Mouse (Mus musculus) neural tube, embryonic 12.5 days (tissue): ENCODE measurements around the gene Wnt1. TPM values are rescaled to one million over a fixed set of nuclear protein-coding genes. Genes with fewer than 3 reads are reported as not detected.

ENCODE experiments used
- ATAC-seq: fragments of 200-750 bp; cut with Nextera tagmentation; 2 replicates; pipeline ENCODE4 v1.8.0; 2017; ENCODE audit warnings: low read depth, mild to moderate bottlenecking, moderate TSS enrichment, moderate library complexity; ENCODE audit not compliant: low FRiP score
- H3K27ac ChIP-seq: fragments of 300-500 bp; sonication (generic); 2 replicates; pipeline ENCODE4 v1.5.1; 2016
- H3K27me3 ChIP-seq: fragments of 300-500 bp; sonication (generic); replicated peaks from 2 replicates; pipeline ENCODE4 v1.6.1; 2016; ENCODE audit warnings: mild to moderate bottlenecking
- H3K36me3 ChIP-seq: fragments of 300-500 bp; sonication (generic); 2 replicates; pipeline ENCODE4 v1.6.1; 2016; ENCODE audit warnings: mild to moderate bottlenecking
- H3K4me1 ChIP-seq: fragments of 300-500 bp; sonication (generic); 2 replicates; pipeline ENCODE4 v1.6.1; 2016
- H3K4me2 ChIP-seq: fragments of 300-500 bp; sonication (generic); replicated peaks from 2 replicates; pipeline ENCODE4 v1.6.1; 2016; ENCODE audit warnings: mild to moderate bottlenecking
- H3K4me3 ChIP-seq: fragments of 300-500 bp; sonication (generic); 2 replicates; pipeline ENCODE4 v1.5.1; 2016
- H3K9ac ChIP-seq: fragments of 300-500 bp; sonication (generic); 2 replicates; pipeline ENCODE4 v1.6.1; 2016; ENCODE audit warnings: mild to moderate bottlenecking
- H3K9me3 ChIP-seq: fragments of 300-500 bp; sonication (generic); 2 replicates; pipeline ENCODE4 v1.6.1; 2016; ENCODE audit warnings: mild to moderate bottlenecking
- WGBS: fragments of 180-500 bp; shearing (Covaris S2); methylation state at CpG from one replicate; pipeline ENCODE4 v1.1.7; 2016; 5-methylcytosine and 5-hydroxymethylcytosine counted together
- polyA plus RNA-seq: library from polyadenylated mRNA; unstranded; fragments of >200 nt; fragmentation: Nextera tagmentation; extraction: Ambion mirVana; gene quantifications from 2 replicates; pipeline ENCODE4 v1.2.1, GENCODE M21; 2016

Wnt1 gene
- polyA plus RNA-seq, 1 experiment from 2014 or later = 12.3 TPM

DNA sequence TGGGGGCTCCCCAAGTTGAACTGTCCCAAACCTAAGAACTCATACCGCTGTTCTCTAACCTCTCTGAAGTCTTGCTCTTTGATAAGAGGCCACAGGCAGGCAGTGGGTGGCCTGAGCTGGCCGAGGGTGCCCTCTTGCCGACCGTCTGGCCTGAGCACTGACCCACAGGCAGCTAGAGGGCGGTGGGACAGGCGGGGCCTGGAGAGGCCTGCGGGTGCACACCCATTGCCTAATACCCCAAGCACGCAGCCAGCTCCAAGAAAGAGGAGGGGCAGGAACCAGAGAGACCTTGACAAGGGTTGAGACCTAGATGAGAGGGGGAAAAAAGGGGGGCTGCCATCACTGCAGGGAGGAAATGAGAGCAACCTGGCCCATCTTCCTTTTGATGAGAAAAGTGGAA, 9.6 kb upstream of the Wnt1 start:
- Histone ChIP-seq H3K4me3 (no peak overlapping the region), H3K27ac (no peak overlapping the region), H3K36me3 (no peaks in the 10 kb centered on the region), H3K9me3 (no peaks in the 10 kb centered on the region), H3K4me2 (no peak overlapping the region), H3K9ac (no peak overlapping the region), H3K27me3 (peaks cover 82% of the 10 kb centered on the region), H3K4me1 (peaks cover 37% of the 10 kb centered on the region)
- ATAC-seq = no peak
- WGBS = 5% methylated on average over 8 of the region's 8 CpGs

DNA sequence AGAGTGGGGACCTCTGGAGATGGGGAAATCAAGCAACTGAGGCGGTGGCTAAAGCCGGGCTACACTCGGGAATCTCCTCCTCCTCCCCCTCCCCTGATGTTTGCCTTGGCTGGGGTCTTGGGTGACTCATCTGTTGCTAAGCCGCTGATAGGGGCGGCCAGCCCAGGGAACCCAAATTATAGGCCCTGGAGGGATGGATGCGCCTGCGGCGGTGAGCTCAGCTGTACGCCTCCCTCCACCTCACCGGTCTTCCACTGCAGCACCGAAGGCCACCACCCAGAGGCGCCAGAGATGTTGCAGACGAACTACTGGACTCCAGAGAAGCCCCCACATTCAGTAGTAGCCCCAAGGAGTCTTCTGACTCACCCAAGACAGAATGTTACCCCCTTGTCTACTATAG, 9.1 kb upstream of the Wnt1 start:
- no peaks in the 10 kb centered on the region for H3K36me3 ChIP-seq
- H3K4me3 ChIP-seq = no peak overlapping the region
- H3K27ac ChIP-seq = no peak overlapping the region
- ATAC-seq = no peak
- H3K4me2 ChIP-seq = no peak overlapping the region
- WGBS = 3% methylated on average over 13 of the region's 13 CpGs
- no peak overlapping the region for H3K9ac ChIP-seq
- no peaks in the 10 kb centered on the region for H3K9me3 ChIP-seq
- H3K27me3 ChIP-seq = peaks cover 81% of the 10 kb centered on the region
- H3K4me1 ChIP-seq = peaks cover 37% of the 10 kb centered on the region

DNA sequence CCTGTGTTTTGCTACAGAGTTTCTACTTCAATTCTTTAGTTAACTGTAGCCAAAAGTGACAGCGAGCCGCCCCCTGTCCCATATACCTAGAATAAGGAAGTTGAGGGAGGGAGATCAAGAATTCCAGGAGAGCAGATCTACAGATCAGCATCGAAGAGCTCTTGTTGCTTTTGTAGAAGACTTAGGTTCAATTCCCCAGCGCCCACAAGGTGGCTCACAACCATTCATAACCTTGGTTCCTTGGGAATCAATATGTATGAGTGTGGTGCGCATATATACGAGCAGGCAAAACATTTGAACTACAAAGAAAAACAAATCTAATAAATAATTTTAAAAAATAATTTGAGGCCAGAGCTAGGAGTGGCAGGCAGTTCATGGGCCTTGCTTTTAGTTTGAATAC, 8.5 kb upstream of the Wnt1 start:
- no peak overlapping the region for H3K4me3 ChIP-seq
- WGBS = 21% methylated on average over 6 of the region's 6 CpGs
- H3K36me3 ChIP-seq = no peaks in the 10 kb centered on the region
- no peak overlapping the region for H3K4me2 ChIP-seq
- no peak overlapping the region for H3K9ac ChIP-seq
- H3K9me3 ChIP-seq = 0 out of 2 replicates have a peak, but pooled peaks cover 3% of the 10 kb centered on the region
- H3K4me1 ChIP-seq = peaks cover 32% of the 10 kb centered on the region
- peaks cover 80% of the 10 kb centered on the region for H3K27me3 ChIP-seq
- no peak overlapping the region for H3K27ac ChIP-seq
- no peak for ATAC-seq

DNA sequence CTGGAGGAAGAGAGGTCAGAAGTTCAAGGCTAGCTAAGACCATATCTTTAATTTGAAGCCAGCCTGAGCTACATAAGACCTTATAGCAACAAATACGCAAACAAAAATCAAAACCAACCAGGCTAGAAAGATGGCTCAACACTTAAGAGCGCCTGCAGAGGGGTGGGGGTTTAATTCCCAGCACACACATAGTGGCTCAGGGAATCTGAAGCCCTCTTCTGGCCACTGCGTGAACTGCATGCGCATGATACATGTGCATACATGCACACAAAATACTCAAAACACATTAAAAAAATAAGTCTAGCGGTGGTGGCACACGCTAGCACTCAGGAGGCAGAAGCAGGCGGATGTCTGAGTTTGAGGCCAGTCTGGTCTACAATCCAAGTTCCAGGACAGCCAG, 3.9 kb upstream of the Wnt1 start:
- Histone ChIP-seq H3K4me3 (no peak overlapping the region), H3K4me1 (peaks cover 8% of the 10 kb centered on the region), H3K9ac (no peak overlapping the region), H3K36me3 (no peaks in the 10 kb centered on the region), H3K4me2 (no peak overlapping the region), H3K27ac (no peak overlapping the region), H3K27me3 (peaks cover 76% of the 10 kb centered on the region), H3K9me3 (0 out of 2 replicates have a peak, but pooled peaks cover 3% of the 10 kb centered on the region)
- WGBS = 41% methylated on average over 7 of the region's 7 CpGs
- no peak for ATAC-seq

DNA sequence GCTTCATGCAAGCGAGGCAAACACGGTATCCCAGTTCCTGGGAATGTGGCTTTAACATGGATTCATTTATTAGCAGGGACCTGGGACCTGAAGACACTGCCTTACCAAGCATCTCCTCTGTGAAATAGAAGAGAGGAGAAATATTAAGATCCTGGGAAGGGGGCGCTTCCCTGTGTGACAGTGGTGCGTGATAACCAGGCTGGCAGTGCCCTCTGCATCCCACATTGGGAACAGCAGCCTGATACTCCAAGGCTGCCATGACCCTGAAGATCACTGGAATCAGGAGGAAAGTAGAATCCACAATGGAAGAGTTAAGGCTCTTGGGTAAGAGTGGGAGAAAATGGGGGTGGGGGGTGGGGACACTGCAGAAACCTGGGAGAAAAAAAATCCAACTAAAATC, 1.7 kb upstream of the Wnt1 start:
- no peak for ATAC-seq
- Histone ChIP-seq H3K4me3 (no peak overlapping the region), H3K27me3 (peaks cover 76% of the 10 kb centered on the region), H3K9me3 (0 out of 2 replicates have a peak, but pooled peaks cover 3% of the 10 kb centered on the region), H3K4me1 (peaks cover 20% of the 10 kb centered on the region), H3K4me2 (no peak overlapping the region), H3K27ac (no peak overlapping the region), H3K9ac (no peak overlapping the region), H3K36me3 (no peaks in the 10 kb centered on the region)
- WGBS = 34% methylated on average over 4 of the region's 4 CpGs

DNA sequence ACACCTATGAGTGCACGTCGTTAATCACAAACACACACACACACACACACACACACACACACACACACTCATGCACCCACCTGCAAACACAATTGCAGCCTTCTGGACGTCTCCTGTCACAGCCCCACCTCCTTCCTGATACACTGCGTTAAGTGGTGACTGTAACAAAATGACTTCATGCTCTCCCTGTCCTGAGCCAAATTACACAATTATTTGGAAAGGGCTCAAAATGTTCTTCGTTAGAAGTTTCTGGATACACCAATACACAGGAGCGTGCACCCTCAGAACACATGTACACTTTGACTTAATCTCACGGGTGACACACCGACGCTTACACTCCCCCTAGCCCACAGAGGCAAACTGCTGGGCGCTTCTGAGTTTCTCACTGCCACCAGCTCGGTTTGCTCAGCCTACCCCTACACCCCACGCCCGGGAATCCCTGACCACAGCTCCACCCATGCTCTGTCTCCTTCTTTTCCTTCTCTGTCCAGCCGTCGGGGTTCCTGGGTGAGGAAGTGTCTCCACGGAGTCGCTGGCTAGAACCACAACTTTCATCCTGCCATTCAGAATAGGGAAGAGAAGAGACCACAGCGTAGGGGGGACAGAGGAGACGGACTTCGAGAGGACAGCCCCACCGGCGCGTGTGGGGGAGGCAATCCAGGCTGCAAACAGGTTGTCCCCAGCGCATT, 541 bp upstream of the Wnt1 start:
- 0 out of 2 replicates have a peak overlapping the region, but pooled peaks have one; percentile 29 for H3K9ac ChIP-seq
- peak overlapping the region; percentile 37 for H3K4me2 ChIP-seq
- H3K4me3 ChIP-seq = peak overlapping the region; percentile 16; the same call in 1 of the 2 replicates
- 0 out of 2 replicates have a peak, but pooled peaks cover 3% of the 10 kb centered on the region for H3K9me3 ChIP-seq
- no peak overlapping the region for H3K27ac ChIP-seq
- H3K4me1 ChIP-seq = peaks cover 25% of the 10 kb centered on the region
- no peaks in the 10 kb centered on the region for H3K36me3 ChIP-seq
- ATAC-seq = no peak
- 9% methylated on average over 24 of the region's 24 CpGs for WGBS
- H3K27me3 ChIP-seq = peaks cover 87% of the 10 kb centered on the region

DNA sequence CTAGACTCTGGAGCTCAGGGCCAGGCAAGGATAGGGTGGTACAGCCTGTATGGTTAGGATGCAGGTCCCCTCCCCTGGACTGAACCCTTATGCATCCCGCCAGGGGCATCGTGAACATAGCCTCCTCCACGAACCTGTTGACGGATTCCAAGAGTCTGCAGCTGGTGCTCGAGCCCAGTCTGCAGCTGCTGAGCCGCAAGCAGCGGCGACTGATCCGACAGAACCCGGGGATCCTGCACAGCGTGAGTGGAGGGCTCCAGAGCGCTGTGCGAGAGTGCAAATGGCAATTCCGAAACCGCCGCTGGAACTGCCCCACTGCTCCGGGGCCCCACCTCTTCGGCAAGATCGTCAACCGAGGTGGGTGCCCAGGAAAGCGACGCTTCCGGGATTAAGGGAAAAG, 1.1 kb downstream of the Wnt1 start:
- Histone ChIP-seq H3K4me1 (peaks cover 25% of the 10 kb centered on the region), H3K27ac (no peak overlapping the region), H3K9ac (no peak overlapping the region), H3K9me3 (0 out of 2 replicates have a peak, but pooled peaks cover 1% of the 10 kb centered on the region), H3K27me3 (peaks cover 95% of the 10 kb centered on the region), H3K4me3 (peak overlapping the region; percentile 18; the same call in 1 of the 2 replicates), H3K4me2 (peak overlapping the region; percentile 53), H3K36me3 (no peaks in the 10 kb centered on the region)
- WGBS = 1% methylated on average over 23 of the region's 23 CpGs
- ATAC-seq = no peak

DNA sequence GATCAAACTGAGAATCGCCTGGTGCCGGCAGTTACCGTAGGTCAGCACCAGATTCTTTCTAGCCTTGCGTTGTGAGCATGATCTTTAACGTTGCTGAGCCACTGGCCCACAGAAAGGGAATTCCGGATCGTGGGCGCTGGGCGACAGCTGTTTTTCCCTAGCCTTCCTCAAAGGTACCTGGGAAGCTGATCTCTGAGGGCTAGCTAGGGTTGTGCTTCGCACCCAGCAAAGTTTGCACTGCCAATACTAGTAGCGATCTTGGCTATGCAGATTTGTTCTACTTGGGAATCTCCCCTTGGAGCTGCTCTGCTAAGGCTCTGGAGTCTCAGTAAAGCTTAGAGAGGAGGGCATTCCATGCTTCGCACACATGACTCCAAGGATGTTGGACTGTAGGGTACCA, 1.6 kb downstream of the Wnt1 start:
- no peaks in the 10 kb centered on the region for H3K36me3 ChIP-seq

DNA sequence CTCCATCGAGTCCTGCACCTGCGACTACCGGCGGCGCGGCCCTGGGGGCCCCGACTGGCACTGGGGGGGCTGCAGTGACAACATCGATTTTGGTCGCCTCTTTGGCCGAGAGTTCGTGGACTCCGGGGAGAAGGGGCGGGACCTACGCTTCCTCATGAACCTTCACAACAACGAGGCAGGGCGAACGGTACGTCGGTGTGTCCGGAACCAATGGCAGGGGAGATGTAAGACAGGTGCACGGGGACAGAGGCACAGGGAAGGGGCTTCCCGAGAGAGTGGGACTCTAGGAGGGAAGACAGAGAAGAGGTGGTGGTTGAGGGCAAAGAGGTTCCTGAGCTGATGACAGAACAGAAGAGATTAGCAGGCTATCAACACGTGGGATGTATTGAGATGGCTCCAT, 2.1 kb downstream of the Wnt1 start:
- Histone ChIP-seq H3K4me1 (peaks cover 32% of the 10 kb centered on the region), H3K4me3 (0 out of 2 replicates have a peak overlapping the region, but pooled peaks have one; percentile 14), H3K9me3 (no peaks in the 10 kb centered on the region), H3K27ac (no peak overlapping the region), H3K9ac (no peak overlapping the region), H3K27me3 (peaks cover 98% of the 10 kb centered on the region), H3K36me3 (no peaks in the 10 kb centered on the region), H3K4me2 (peak overlapping the region; percentile 53)
- 1% methylated on average over 23 of the region's 23 CpGs for WGBS
- ATAC-seq = no peak

More for the DNA sequence above, 1.6 kb downstream of the Wnt1 start:
- H3K9ac ChIP-seq = no peak overlapping the region
- H3K27ac ChIP-seq = no peak overlapping the region
- peak overlapping the region; percentile 18; the same call in 1 of the 2 replicates for H3K4me3 ChIP-seq
- H3K27me3 ChIP-seq = peaks cover 97% of the 10 kb centered on the region
- no peaks in the 10 kb centered on the region for H3K9me3 ChIP-seq
- no peak for ATAC-seq
- 1% methylated on average over 12 of the region's 12 CpGs for WGBS
- peaks cover 27% of the 10 kb centered on the region for H3K4me1 ChIP-seq
- peak overlapping the region; percentile 53 for H3K4me2 ChIP-seq

DNA sequence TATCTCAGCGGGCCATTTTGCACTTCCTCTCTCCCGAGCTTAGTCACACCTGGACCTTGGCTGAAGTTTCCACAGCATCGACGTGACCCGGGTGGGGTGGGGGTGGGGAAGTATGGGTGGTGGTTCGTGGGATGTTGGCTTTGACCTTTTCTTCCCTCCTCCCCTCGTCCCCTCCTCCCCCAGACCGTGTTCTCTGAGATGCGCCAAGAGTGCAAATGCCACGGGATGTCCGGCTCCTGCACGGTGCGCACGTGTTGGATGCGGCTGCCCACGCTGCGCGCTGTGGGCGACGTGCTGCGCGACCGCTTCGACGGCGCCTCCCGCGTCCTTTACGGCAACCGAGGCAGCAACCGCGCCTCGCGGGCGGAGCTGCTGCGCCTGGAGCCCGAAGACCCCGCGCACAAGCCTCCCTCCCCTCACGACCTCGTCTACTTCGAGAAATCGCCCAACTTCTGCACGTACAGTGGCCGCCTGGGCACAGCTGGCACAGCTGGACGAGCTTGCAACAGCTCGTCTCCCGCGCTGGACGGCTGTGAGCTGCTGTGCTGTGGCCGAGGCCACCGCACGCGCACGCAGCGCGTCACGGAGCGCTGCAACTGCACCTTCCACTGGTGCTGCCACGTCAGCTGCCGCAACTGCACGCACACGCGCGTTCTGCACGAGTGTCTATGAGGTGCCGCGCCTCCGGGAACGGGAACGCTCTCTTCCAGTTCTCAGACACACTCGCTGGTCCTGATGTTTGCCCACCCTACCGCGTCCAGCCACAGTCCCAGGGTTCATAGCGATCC, 2.8 kb downstream of the Wnt1 start:
- ATAC-seq = no peak
- H3K4me3 ChIP-seq = peak overlapping the region; percentile 28
- H3K27me3 ChIP-seq = peaks cover 100% of the 10 kb centered on the region
- under 1% methylated on average over 75 of the region's 75 CpGs for WGBS
- no peaks in the 10 kb centered on the region for H3K9me3 ChIP-seq
- peak overlapping the region; percentile 26; the same call in 1 of the 2 replicates for H3K9ac ChIP-seq
- peak overlapping the region; percentile 53 for H3K4me2 ChIP-seq
- H3K27ac ChIP-seq = no peak overlapping the region
- H3K4me1 ChIP-seq = peaks cover 38% of the 10 kb centered on the region
- no peaks in the 10 kb centered on the region for H3K36me3 ChIP-seq

DNA sequence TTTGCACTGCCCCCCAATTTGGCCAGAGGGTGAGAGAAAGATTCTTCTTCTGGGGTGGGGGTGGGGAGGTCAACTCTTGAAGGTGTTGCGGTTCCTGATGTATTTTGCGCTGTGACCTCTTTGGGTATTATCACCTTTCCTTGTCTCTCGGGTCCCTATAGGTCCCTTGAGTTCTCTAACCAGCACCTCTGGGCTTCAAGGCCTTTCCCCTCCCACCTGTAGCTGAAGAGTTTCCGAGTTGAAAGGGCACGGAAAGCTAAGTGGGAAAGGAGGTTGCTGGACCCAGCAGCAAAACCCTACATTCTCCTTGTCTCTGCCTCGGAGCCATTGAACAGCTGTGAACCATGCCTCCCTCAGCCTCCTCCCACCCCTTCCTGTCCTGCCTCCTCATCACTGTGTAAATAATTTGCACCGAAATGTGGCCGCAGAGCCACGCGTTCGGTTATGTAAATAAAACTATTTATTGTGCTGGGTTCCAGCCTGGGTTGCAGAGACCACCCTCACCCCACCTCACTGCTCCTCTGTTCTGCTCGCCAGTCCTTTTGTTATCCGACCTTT, 3.6 kb downstream of the Wnt1 start:
- no peak overlapping the region for H3K9ac ChIP-seq
- no peak for ATAC-seq
- no peaks in the 10 kb centered on the region for H3K9me3 ChIP-seq
- H3K27ac ChIP-seq = no peak overlapping the region
- H3K4me3 ChIP-seq = 0 out of 2 replicates have a peak overlapping the region, but pooled peaks have one; percentile 28
- WGBS = 2% methylated on average over 13 of the region's 13 CpGs
- peaks cover 100% of the 10 kb centered on the region for H3K27me3 ChIP-seq
- peak overlapping the region; percentile 53 for H3K4me2 ChIP-seq
- peaks cover 46% of the 10 kb centered on the region for H3K4me1 ChIP-seq
- H3K36me3 ChIP-seq = no peaks in the 10 kb centered on the region
